Mouse (Mus musculus) liver, postnatal 0 days (tissue): ENCODE data around the gene Auh. TPM values are rescaled to one million over a fixed set of nuclear protein-coding genes. Genes with fewer than 3 reads are reported as not detected.
A peak's percentile ranks its signal among the peaks of the same experiment; 100 is the strongest.

Source experiments
- ATAC-seq: fragments of 200-750 bp; cut with Nextera tagmentation; 2 replicates; pipeline ENCODE4 v1.8.0; 2017; ENCODE audit warnings: mild to moderate bottlenecking, moderate library complexity
- DNase-seq: peaks from one replicate; pipeline ENCODE4 v3.0.0-alpha.2; 2016
- H3K27ac ChIP-seq: fragments of 300-500 bp; sonication (generic); 2 replicates; pipeline ENCODE4 v1.5.1; 2014; ENCODE audit warnings: antibody characterized with exemption, moderate library complexity, mild to moderate bottlenecking, low read depth
- H3K27me3 ChIP-seq: fragments of 300-500 bp; sonication (generic); 2 replicates; pipeline ENCODE4 v1.6.1; 2014; ENCODE audit warnings: low read length, control low read depth, mixed read lengths; ENCODE audit not compliant: insufficient read depth
- H3K36me3 ChIP-seq: fragments of 300-500 bp; sonication (generic); replicated peaks from 2 replicates; pipeline ENCODE4 v1.6.1; 2014; ENCODE audit warnings: mild to moderate bottlenecking, control low read depth, low read length, moderate library complexity, mixed read lengths; ENCODE audit not compliant: insufficient read depth
- H3K4me1 ChIP-seq: fragments of 300-500 bp; sonication (generic); 2 replicates; pipeline ENCODE4 v1.6.1; 2014; ENCODE audit warnings: antibody characterized with exemption, mild to moderate bottlenecking, control low read depth; ENCODE audit not compliant: insufficient read depth
- H3K4me2 ChIP-seq: fragments of 300-500 bp; sonication (generic); 2 replicates; pipeline ENCODE4 v1.6.1; 2014; ENCODE audit warnings: low read depth, mild to moderate bottlenecking, low read length, moderate library complexity, mixed read lengths
- H3K4me3 ChIP-seq: fragments of 300-500 bp; sonication (generic); 2 replicates; pipeline ENCODE4 v1.5.1; 2014; ENCODE audit warnings: low read depth, low read length
- H3K9ac ChIP-seq: fragments of 300-500 bp; sonication (generic); replicated peaks from 2 replicates; pipeline ENCODE4 v1.6.1; 2014; ENCODE audit warnings: mild to moderate bottlenecking, moderate library complexity
- H3K9me3 ChIP-seq: fragments of 300-500 bp; sonication (generic); 2 replicates; pipeline ENCODE4 v1.6.1; 2016; ENCODE audit warnings: mild to moderate bottlenecking, control low read depth, low read length, mixed read lengths
- CTCF ChIP-seq: sonication (generic); IDR thresholded peaks from 2 replicates; pipeline ENCODE4 v1.5.1; 2016; ENCODE audit warnings: antibody characterized with exemption, low read depth
- EP300 ChIP-seq: IDR thresholded peaks from 2 replicates; pipeline ENCODE4 v1.6.1; 2016; ENCODE audit warnings: antibody characterized with exemption, low read depth, mild to moderate bottlenecking
- WGBS: fragments of 180-500 bp; shearing (Covaris S2); extraction: QIAGEN DNeasy Blood & Tissue Kit; methylation state at CpG from one replicate; pipeline ENCODE4 v1.1.7; 2014; ENCODE audit not compliant: insufficient replicate concordance; 5-methylcytosine and 5-hydroxymethylcytosine counted together
- polyA plus RNA-seq: library from polyadenylated mRNA; unstranded; fragments of >200 nt; fragmentation: Nextera tagmentation; extraction: Ambion mirVana; gene quantifications from 2 replicates; pipeline ENCODE4 v1.2.1, GENCODE M21; 2015

The Auh gene
- polyA plus RNA-seq, 1 experiment from 2014 or later = 33.2 TPM

DNA sequence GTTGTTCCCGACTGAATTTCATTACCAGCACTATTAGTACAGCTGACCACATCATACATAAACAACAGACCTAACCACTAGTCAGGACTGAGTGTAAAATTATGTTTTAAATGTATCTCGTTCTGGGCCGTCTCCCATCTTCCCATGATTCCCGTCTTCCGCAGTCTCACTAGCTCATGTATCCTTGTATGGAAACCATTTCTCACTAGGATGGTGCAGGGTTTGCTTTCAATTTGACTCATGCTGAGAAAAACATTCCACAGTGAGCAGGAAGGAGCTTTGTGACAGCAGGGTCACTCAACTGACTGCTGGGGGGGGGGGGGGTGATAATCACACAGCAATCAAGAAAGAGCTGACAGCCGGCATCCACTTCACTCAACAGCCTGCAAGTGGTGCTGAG is 25.3 kb downstream of the Auh start:
- H3K4me2 ChIP-seq = no peak overlapping the region
- no peaks in the 10 kb centered on the region for H3K9me3 ChIP-seq
- H3K9ac ChIP-seq = no peak overlapping the region
- H3K36me3 ChIP-seq = peaks cover 12% of the 10 kb centered on the region; the same call in 1 of the 2 replicates
- no peak for TF ChIP-seq CTCF
- no peak for TF ChIP-seq EP300
- no peak overlapping the region for H3K4me3 ChIP-seq
- no peak for ATAC-seq
- H3K4me1 ChIP-seq = peaks cover 2% of the 10 kb centered on the region; the same call in 1 of the 2 replicates
- no peaks in the 10 kb centered on the region for H3K27me3 ChIP-seq
- H3K27ac ChIP-seq = peak overlapping the region; percentile 64; the same call in 1 of the 2 replicates
- DNase-seq = no peak
- 55% methylated on average over 6 of the region's 6 CpGs for WGBS

DNA sequence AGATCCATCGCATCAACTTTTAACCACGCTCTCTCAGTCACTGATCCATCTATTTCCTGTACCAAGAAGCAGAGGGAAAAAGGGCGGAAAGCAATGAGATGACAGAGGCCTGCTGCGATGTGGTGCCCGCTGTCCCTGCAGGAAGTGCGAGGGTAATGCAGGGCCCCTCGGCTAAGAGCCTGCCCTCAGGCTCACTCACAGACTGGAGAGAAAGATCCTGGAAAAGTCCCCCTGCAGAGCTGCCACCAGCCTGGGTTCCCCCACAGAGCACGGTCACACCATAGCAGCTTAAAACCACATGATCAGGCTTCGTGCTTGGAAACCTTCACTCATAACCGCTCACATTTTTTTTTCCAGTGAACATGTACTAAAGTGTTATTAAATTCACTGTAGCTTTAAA is 25.7 kb downstream of the Auh start:
- ATAC-seq (peak; percentile 36; the same call in 1 of the 2 replicates), DNase-seq (no peak)
- Histone ChIP-seq H3K9ac (no peak overlapping the region), H3K9me3 (no peaks in the 10 kb centered on the region), H3K4me2 (no peak overlapping the region), H3K27ac (peak overlapping the region; percentile 64), H3K4me1 (peaks cover 2% of the 10 kb centered on the region; the same call in 1 of the 2 replicates), H3K4me3 (no peak overlapping the region), H3K36me3 (peaks cover 9% of the 10 kb centered on the region; the same call in 1 of the 2 replicates), H3K27me3 (no peaks in the 10 kb centered on the region)
- 30% methylated on average over 10 of the region's 10 CpGs for WGBS
- TF ChIP-seq CTCF = peak; percentile 30; the same call in 1 of the 2 replicates
- no peak for TF ChIP-seq EP300

DNA sequence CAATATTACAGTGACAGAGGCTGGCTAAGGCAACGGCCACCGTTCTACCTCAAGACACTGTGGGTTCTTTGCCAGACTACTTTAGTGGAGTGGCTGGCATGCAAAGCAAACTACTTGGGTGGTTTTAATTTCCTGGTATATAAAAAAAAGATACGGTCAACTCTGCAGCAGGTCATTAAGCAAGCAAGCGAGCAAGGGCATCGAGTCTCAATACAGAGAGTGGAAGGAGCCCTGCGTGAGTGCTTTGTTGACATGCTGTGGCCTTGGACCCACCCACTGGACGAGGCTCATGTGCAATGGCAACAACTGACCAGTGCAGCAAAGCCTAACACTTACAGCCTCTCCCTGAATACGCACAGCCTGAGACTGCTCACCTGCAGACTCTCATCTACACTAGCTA is 27.0 kb downstream of the Auh start:
- ATAC-seq = peak; percentile 45; the same call in 1 of the 2 replicates
- Histone ChIP-seq H3K27me3 (no peaks in the 10 kb centered on the region), H3K27ac (no peak overlapping the region), H3K4me2 (no peak overlapping the region), H3K9me3 (no peaks in the 10 kb centered on the region), H3K4me3 (no peak overlapping the region), H3K4me1 (peaks cover 2% of the 10 kb centered on the region; the same call in 1 of the 2 replicates), H3K9ac (no peak overlapping the region), H3K36me3 (peaks cover 6% of the 10 kb centered on the region; the same call in 1 of the 2 replicates)
- no peak for DNase-seq
- 64% methylated on average over 8 of the region's 8 CpGs for WGBS
- TF ChIP-seq CTCF (no peak), EP300 (no peak)

DNA sequence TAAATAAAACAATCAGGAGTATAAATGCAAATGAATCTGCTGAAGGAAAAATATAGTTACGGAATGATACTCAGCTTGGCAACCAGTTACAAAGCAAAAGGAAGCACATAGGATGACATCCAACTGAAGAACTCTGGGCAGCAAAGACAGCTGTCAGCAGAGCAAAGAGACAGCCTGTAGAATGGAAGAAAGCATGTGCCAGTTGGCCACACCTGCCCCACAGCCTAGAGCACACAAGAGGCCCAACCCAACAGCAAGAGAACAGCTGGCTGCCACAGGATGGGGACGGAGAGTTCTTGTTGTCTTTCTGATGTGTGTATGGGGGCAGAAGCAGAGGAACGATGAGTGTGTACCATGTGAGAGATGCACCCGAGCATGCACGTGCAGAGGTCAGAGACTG is 29.8 kb downstream of the Auh start:
- Histone ChIP-seq H3K4me2 (no peak overlapping the region), H3K9me3 (no peaks in the 10 kb centered on the region), H3K27ac (no peak overlapping the region), H3K36me3 (peaks cover 3% of the 10 kb centered on the region), H3K4me1 (no peaks in the 10 kb centered on the region; the same call in 1 of the 2 replicates), H3K27me3 (no peaks in the 10 kb centered on the region), H3K9ac (no peak overlapping the region), H3K4me3 (no peak overlapping the region)
- ATAC-seq = no peak
- 85% methylated on average over 5 of the region's 5 CpGs for whole genome bisulfite sequencing
- TF ChIP-seq EP300 (no peak), CTCF (no peak)
- DNase-seq = no peak

DNA sequence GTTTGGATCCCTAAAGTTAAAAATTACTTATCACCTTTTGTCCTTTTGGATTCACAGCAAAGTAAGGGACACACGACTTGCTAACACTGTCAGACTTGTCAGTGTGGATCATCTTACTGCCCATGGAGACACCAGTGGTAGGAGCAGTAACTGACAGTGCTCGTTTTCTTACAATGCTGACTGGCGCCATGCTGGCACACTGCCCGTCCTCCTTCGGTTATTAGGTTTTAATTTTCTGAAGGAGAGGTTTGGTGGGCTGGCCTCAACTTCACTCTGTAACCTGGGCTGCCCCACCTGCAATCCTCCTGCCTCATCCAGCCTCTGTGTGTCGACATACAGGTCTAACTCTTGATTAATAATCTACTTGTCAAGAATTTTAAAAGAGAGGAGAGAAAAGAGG is 31.7 kb downstream of the Auh start:
- H3K4me2 ChIP-seq = no peak overlapping the region
- ATAC-seq (no peak), DNase-seq (no peak)
- no peak overlapping the region for H3K4me3 ChIP-seq
- H3K36me3 ChIP-seq = peaks cover 3% of the 10 kb centered on the region
- no peaks in the 10 kb centered on the region for H3K4me1 ChIP-seq
- H3K9ac ChIP-seq = no peak overlapping the region
- TF ChIP-seq CTCF = no peak
- no peak for TF ChIP-seq EP300
- H3K27me3 ChIP-seq = no peaks in the 10 kb centered on the region
- 71% methylated on average over 6 of the region's 6 CpGs for WGBS
- H3K9me3 ChIP-seq = no peaks in the 10 kb centered on the region
- H3K27ac ChIP-seq = no peak overlapping the region

DNA sequence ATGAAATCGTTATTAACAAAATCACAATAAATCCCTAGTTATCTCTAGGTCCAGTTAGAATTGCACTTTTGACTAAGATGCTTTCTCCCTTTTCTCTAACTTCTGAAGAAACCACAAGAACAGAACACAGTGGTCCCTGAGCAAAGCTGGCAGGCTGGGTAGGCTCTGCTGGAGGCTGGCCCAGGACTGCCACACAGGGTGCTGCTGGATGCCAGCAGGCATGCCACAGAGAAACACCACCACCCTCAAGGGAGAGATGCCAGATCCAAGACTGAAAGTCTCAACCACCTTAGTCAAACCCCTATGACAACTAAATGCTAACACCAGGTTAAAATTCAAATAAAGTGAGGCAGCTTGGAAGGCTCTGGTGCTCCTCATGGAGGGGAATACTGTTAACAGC is 36.7 kb downstream of the Auh start:
- Histone ChIP-seq H3K9me3 (no peaks in the 10 kb centered on the region), H3K4me1 (peaks cover 5% of the 10 kb centered on the region; the same call in 1 of the 2 replicates), H3K9ac (no peak overlapping the region), H3K4me3 (no peak overlapping the region), H3K36me3 (peaks cover 7% of the 10 kb centered on the region), H3K27me3 (no peaks in the 10 kb centered on the region), H3K27ac (no peak overlapping the region), H3K4me2 (no peak overlapping the region)
- no peak for TF ChIP-seq EP300
- TF ChIP-seq CTCF = no peak
- no peak for ATAC-seq
- WGBS = 75% methylated on average over 1 of the region's 1 CpGs
- no peak for DNase-seq
